Mouse (Mus musculus) ZHBTc4 (cell line): ENCODE measurements at regions not wholly inside any gene's neighbourhood (a gene's known extent, or its start where the extent isn't known, plus 50 kb on each side); places are given as distances from the start of the nearest gene placed in this dataset.
A peak's percentile ranks its signal among the peaks of the same experiment; 100 is the strongest.
"Not testable (repeated sequence)": the region's sequence is repeated elsewhere in the genome, so short reads cannot be mapped to it uniquely, and the experiment has no call there.

Experiments
- DNase-seq: peaks from one replicate; pipeline ENCODE4 v3.0.0-alpha.2; 2011; ENCODE audit warnings: low read depth, low spot score

DNA sequence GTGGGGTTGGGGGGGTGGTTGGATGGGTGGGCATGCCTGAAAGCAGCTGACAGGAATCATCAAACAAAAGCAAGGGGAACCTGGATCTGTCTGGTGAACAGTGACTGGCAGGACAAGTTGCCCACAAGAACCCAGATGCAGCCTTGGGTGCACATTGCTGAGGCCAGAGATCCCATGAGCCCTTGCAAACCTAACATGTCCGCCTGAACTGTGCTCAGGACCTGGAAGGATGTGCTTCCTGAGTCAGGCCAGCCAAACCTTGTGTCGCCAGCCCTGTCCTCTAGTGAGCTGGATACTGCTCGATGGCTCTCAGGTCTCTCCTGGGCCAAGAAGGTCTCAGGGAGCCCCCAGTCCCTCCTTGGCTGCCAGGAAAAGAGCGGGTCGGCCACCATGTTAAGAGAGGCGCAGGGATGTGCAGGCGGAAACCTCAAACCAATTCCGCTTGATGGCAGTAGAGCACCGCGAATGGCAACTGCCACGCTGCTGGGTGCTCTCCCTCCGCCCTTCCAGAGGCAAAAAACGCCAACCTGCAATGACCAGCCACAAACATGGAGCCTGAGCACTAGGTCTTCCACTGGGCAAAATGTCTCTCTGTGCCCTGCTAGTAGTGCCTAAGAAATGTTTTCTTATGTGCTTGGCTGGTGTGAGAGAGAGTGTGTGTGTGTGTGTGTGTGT is 140.2 kb downstream of the Pls3 start:
- DNase-seq = peak; percentile 91

GRCm38 (mm10) chrX:75733651-75734050 is 141.3 kb downstream of the Pls3 start:
- DNase-seq = peak; percentile 79

GRCm38 (mm10) chrX:75729791-75730190 is 145.2 kb downstream of the Pls3 start:
- not testable (repeated sequence) for DNase-seq

DNA sequence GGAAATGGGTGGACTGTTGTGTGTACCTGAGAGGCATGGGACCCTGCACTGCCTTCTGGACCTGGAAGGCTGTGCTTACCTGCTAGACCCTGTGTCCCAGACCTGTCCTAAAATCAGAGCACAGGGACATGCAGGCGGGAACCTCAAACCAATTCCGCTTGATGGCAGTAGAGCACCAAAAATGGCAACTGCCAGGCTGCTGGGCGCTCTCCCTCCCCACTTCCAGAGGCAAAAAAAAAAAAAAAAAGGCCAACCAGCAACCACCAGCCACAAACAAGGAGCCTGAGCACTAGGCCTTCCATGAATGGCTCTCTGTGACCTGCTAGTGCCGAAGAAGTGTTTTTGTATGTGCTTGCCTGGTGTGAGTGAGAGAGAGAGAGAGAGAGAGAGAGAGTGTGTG is 146.5 kb downstream of the Pls3 start:
- peak; percentile 78 for DNase-seq

- DNase-seq = peak; percentile 42
Observed at GRCm38 (mm10) chrX:75723542-75723941, 145.5 kb upstream of the Rab39b start.

GRCm38 (mm10) chrX:75699949-75700348 is 121.9 kb upstream of the Rab39b start:
- DNase-seq = no peak

- DNase-seq = not testable (repeated sequence)
Observed at GRCm38 (mm10) chrX:75675271-75675670, 97.2 kb upstream of the Rab39b start.

DNA sequence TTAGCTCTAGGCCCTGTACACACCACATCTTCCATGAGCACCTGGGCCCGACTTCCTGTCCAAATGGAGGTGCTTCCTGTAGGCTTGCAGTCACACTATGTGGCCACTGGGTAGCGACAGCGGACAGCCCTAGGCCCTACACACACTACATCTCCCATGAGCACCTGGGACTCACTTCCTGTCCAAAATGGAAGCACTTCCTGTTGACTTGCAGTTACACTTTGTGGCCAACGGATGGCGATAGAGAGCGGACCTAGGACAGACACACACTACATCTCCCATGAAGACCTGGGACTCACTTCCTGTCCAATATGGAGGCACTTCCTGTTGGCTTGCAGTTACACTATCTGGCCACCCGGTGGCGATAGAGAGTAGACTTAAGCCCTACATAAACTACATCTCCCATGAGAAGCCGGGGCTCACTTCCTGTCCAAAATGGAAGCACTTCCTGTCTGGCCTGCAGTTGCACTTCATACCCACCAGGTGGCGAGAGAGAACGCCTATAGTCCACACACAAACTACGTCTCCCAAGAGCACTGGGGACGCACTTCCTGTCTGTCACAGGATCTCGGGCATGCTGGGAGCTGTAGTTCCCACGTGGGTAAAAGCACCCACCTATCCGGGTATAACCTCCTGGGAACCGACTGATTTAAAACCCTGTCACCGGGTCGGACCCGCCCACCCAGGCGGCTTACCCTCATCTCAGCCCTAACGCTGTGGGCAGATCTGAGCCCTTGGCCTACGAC is 96.1 kb upstream of the Rab39b start:
- DNase-seq = peak; percentile 97

DNA sequence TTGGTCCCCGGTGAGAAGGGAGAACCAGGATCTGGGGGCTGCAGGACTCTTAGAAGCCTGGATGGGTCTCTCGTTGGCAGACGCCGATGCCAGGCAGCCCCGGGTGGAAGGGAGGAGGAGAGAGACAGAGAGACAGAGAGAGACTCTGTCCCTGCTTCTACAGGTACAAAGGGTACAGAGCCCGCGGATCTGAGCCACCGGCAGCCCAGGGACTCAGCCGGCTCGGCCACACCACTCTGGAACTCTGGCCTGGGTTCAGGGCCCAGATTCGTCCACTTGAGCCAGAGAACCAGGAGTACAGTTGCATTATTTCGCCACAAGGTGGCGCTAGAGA is 95.5 kb upstream of the Rab39b start:
- no peak for DNase-seq

DNA sequence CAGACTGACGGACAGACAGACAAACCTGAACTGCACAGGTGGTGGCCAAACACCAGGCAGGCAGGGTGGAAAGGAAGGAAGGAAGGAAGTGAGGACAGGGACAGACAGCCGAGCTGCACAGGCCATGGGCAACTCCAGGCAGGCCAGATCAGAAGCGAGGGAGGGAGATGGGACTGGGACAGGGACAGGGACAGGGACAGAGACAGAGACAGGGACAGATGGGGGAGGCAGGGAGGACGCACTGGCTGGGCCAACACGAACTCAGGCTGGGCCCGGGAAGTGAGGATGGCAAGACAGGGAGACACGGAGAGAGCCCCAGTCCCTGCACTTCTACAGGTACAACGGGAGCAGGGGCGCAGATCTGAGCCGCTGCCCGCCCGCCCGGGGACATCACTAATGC is 94.9 kb upstream of the Rab39b start:
- peak; percentile 23 for DNase-seq

GRCm38 (mm10) chrX:75667636-75668035 is 89.6 kb upstream of the Rab39b start:
- DNase-seq = no peak

- DNase-seq = no peak
Observed at GRCm38 (mm10) chrX:75643402-75643801, 65.4 kb upstream of the Rab39b start.
